Mouse (Mus musculus) left cerebral cortex, postnatal 10 days (tissue): ENCODE measurements at regions not wholly inside any gene's neighbourhood (a gene's known extent, or its start where the extent isn't known, plus 50 kb on each side); places are given as distances from the start of the nearest gene placed in this dataset. TPM values are rescaled to one million over a fixed set of nuclear protein-coding genes. Genes with fewer than 3 reads are reported as not detected.

ENCODE experiments used
- DNase-seq, 2 experiments: peaks; one replicate each; pipeline ENCODE4 v3.0.0; 2021 to 2022; ENCODE audit warnings: low spot score in 2 of 2, mixed read lengths in 1 of 2; ENCODE audit errors: extremely low spot score in 1 of 2
- intact Hi-C: fragments of 180-260 bp; cut with DNase I; formaldehyde crosslinking; loops from one replicate; pipeline ENCODE4 v1.15.1; 2025
- microRNA-seq: library from miRNA; unstranded; fragments of <30 nt; microRNA quantifications from one replicate; pipeline ENCODE4 v1.2.0, GENCODE M21; 2022

- intact Hi-C loops: no loop called here
- DNase-seq: no peak
These were observed 75.7 kb upstream of the Slc39a10 start for GRCm38 (mm10) chr1:46968361-46968760.

- intact Hi-C loops: no loop called here
- no peak for DNase-seq
These were observed 74.2 kb upstream of the Slc39a10 start for GRCm38 (mm10) chr1:46966917-46967266.

DNA sequence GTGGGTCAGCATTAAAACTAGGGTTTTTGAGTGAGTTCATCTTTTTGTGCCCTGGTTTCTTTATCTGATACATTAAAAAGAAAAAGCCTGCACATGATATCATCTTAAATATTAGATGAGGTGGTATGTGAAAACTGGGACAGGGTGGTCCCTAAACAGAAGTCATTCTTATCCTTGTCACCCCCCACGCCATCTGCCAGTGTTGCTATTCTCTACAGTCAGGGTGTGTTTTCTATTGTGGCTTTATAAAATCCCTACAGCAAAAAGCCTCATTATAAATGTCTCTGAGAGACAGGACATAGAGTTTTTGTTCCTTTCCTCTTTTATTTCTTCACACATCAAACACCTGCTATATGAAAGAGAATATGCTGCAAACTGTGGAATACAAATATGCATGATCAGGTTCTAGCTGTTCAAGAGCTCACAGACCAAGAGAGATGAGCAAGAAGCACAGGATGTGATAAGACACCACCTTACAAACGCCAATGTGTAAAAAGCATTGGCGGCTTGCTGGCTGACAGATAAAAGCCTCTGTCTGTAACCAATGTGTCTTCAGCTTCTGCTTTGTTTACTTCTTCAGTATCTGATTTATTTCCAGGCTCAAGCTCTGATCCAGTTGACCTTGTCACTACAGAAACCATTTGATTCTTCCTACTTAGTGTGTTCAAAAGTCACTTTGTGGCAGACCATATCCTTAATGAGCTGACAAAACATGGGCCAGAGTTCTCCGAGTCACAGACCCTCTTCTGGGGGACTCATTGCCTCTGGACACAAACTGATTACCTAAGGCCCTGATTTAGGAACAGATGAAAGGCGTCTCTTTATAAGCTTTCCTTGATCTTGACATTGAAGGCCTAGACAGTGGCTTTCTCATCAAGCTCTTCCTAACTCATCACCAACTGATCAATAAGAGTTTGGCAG is 73.6 kb upstream of the Slc39a10 start:
- DNase-seq: no peak
- intact Hi-C loops: no loop called here

DNA sequence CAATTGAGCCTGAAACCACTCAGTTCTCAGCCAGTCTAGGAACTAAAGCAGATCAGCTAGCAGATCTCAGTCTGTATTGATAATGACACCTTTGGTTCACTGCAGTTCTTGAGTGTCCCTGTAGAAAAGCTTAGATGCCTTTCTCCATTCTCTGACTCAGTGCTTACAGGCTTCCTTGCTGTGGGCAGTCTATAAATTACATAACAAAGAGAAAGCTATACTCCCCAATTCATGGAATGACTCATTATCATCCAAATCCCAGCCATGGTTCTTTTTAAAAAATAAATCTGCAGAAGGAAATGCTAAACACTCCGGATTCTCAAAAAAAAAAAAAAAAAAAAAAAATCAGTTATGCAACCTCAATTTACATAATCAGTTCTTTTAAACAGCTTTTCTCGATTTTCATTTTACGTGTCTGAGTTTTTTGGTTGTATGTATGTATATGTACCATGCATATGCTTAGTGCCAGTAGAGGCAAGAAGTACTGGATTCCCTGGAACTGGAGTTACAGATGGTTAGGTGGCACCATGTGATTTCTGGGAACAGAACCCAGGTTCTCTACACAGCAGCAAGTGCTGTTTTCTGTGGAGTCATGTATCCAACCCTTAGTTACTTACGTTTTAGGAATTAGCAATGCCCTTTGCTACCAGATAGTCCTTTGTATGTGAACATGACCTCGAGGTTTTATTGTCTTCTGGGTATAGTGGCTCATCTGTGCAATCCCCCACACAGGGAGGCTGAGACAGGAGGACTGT is 71.5 kb upstream of the Slc39a10 start:
- intact Hi-C loops: no loop called here
- DNase-seq: no peak

Small RNAs in the stretch of these regions (microRNA-seq; reads per million reads assigned to microRNA genes)
- gene Mir6350: not detected
